Mouse (Mus musculus): Measurements from ENCODE around the gene Bub1.

- TF ChIP-seq CTCF (IDR thresholded peaks at IDR 0.05; ENCODE audit: borderline replicate concordance, insufficient read depth, low read depth, low read length) (no peak), POLR2A (IDR thresholded peaks at IDR 0.05; ENCODE audit: borderline replicate concordance, insufficient read depth, low read length) (no peak)
These were observed at the start of gene Bub1 for GRCm38 (mm10) chr2:127831401-127832102.
